Mouse (Mus musculus) spleen, adult 2 months (tissue): ENCODE measurements around the gene Gfra4. TPM values are rescaled to one million over a fixed set of nuclear protein-coding genes. Genes with fewer than 3 reads are reported as not detected.

ENCODE experiments used
- DNase-seq, 2 experiments: peaks; one replicate each; pipeline versions ENCODE4 v3.0.0 to v3.0.0-alpha.2; 2012 to 2021; ENCODE audit warnings: low spot score in 2 of 2, low read depth in 1 of 2
- H3K27ac ChIP-seq: fragments of 200-500 bp; 2 replicates; pipeline ENCODE4 v1.5.1; 2012; ENCODE audit warnings: low read length, inconsistent platforms; ENCODE audit not compliant: insufficient read depth
- H3K27me3 ChIP-seq: fragments of 200-500 bp; 2 replicates; pipeline ENCODE4 v1.6.1; 2012; ENCODE audit warnings: mild to moderate bottlenecking, moderate library complexity, low read length, inconsistent platforms; ENCODE audit not compliant: control insufficient read depth, insufficient read depth
- H3K36me3 ChIP-seq: fragments of 200-500 bp; 2 replicates; pipeline ENCODE4 v1.6.1; 2012; ENCODE audit warnings: mild to moderate bottlenecking, low read length, inconsistent platforms; ENCODE audit not compliant: control insufficient read depth, insufficient read depth
- H3K4me1 ChIP-seq: fragments of 200-500 bp; 2 replicates; pipeline ENCODE4 v1.6.1; 2011; ENCODE audit warnings: inconsistent platforms; ENCODE audit not compliant: control insufficient read depth, insufficient read depth, insufficient read length
- H3K4me3 ChIP-seq: fragments of 200-500 bp; 2 replicates; pipeline ENCODE4 v1.5.1; 2011; ENCODE audit warnings: mild to moderate bottlenecking, inconsistent platforms; ENCODE audit not compliant: insufficient read depth, insufficient read length; ENCODE audit errors: extremely low read depth
- CTCF ChIP-seq: fragments of 200-500 bp; IDR thresholded peaks from 2 replicates; pipeline ENCODE4 v1.5.1; 2011; ENCODE audit warnings: mild to moderate bottlenecking, inconsistent platforms; ENCODE audit not compliant: insufficient read depth, insufficient read length, insufficient replicate concordance; ENCODE audit errors: extremely low read depth
- POLR2A ChIP-seq: fragments of 200-500 bp; IDR thresholded peaks from 2 replicates; pipeline ENCODE4 v1.6.1; 2011; ENCODE audit warnings: low read depth, low read length, inconsistent platforms
- WGBS: fragments of 180-500 bp; shearing (Covaris S2); methylation state at CpG from one replicate; pipeline ENCODE4 v1.1.7; 2018; 5-methylcytosine and 5-hydroxymethylcytosine counted together
- polyA plus RNA-seq: library from polyadenylated mRNA; depleted of rRNA; stranded (reverse); fragments of >200 nt; gene quantifications from 2 replicates; pipeline ENCODE4 v1.2.3, GENCODE M21; 2012

The Gfra4 gene
- polyA plus RNA-seq, 1 experiment: 3.2 TPM

DNA sequence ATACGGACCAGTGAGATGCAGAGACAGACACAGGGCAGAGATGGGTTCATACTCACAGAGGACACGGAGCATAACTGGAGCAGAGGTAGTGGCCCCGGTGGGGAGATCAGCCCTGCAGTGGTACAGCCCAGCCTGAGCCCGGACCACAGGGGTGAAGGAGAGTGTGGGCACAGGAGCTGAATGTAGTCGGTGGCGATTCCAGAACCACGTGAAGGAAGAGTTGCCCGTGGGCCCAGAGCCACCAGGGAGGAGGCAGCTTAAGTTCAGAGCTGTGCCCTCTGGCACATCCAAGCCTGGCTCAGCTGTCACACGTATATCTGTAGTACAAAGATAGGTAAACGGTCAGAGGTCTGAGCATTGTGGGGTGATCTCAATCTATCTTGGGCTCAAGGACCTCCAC lies 29.6 kb upstream of the Gfra4 start:
- Histone ChIP-seq H3K27ac (no peak overlapping the region), H3K36me3 (no peaks in the 10 kb centered on the region), H3K4me3 (no peak overlapping the region), H3K27me3 (no peaks in the 10 kb centered on the region), H3K4me1 (no peaks in the 10 kb centered on the region)
- TF ChIP-seq POLR2A (no peak), CTCF (no peak)
- no peak for DNase-seq
- 90% methylated on average over 10 of the region's 10 CpGs for whole genome bisulfite sequencing

DNA sequence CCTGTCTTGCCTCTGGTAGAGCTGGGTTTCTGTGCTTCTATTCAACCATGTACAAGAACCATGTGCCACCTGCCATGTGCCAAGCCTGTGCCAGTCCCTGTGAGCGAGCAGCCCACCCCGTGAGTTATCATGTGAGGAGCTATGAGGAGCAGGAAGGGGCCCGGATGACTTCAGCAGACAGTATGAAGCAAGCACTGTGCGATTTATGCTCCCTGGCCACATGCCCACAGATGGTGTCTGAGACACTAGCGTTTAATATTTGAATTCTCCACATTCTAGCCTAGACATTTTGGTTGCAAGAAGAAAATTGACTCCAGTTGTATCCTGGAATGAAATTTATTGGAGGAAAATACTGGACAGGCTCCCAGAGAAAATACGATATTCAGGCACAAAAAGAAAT lies 24.6 kb upstream of the Gfra4 start:
- Histone ChIP-seq H3K27ac (no peak overlapping the region), H3K27me3 (0 out of 2 replicates have a peak, but pooled peaks cover 2% of the 10 kb centered on the region), H3K36me3 (no peaks in the 10 kb centered on the region), H3K4me3 (no peak overlapping the region), H3K4me1 (no peaks in the 10 kb centered on the region)
- DNase-seq: no peak
- no peak for TF ChIP-seq CTCF
- 58% methylated on average over 6 of the region's 6 CpGs for WGBS

DNA sequence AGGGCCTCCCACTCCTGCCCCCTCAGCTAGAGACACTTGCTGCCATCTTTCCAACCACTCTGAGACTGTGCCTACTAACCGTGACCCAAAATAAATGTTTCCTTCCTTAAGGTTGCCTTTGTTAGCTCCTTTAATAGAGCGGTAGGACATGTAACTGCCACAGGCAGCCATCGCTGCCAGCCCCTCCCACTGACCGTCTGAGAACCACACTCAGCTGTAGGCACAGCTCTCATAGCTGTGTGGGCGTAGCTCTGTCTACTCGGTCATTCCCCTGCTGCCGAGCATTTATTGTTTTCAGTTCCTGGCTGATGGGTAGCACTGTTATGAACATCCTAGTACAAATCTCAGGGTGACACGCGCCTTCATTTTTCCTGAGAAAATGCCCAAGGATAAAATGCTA lies 23.5 kb upstream of the Gfra4 start:
- Histone ChIP-seq H3K27ac (no peak overlapping the region), H3K36me3 (no peaks in the 10 kb centered on the region)
- WGBS: 55% methylated on average over 9 of the region's 9 CpGs

DNA sequence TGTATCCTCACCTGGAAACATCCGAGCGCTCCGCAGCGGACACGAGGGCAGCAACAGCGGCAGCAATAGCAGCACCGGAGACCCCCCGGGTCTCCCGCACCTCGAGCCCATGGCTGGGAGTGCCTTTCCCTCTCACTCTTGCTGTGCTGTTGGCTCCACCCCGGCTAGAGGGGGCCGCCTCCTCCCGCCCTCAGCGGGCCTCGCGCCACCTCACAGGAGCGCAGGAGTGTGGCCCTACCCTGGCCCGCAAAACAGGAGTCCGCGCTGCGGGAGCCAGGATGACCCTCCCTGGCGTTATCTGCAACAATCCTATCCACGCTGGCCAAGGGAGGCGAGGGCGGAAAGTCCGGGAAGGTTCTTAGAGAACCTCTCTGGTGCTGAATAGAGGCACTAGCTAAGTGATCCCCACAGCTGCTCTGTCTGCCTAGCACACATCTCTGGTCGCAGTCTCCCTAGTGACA lies 20.5 kb upstream of the Gfra4 start, which contains the start of gene Adam33:
TSS of gene Adam33 (minus strand) at position 411 of the 461 bp plus-strand sequence.
- no peak within 1 kb of the TSS for H3K4me3 ChIP-seq
- WGBS: 9% methylated on average over 21 of the region's 27 CpGs
- H3K4me1 ChIP-seq: no peaks in the 10 kb centered on the region
- no peak for DNase-seq
- 0 out of 2 replicates have a peak, but pooled peaks cover 2% of the 10 kb centered on the region for H3K27me3 ChIP-seq
- TF ChIP-seq POLR2A (no peak), CTCF (no peak)
- H3K36me3 ChIP-seq: no peaks in the 10 kb centered on the region
- no peak within 1 kb of the TSS for H3K27ac ChIP-seq

More for the DNA sequence above, 23.5 kb upstream of the Gfra4 start:
- Histone ChIP-seq H3K27me3 (0 out of 2 replicates have a peak, but pooled peaks cover 2% of the 10 kb centered on the region), H3K4me3 (no peak overlapping the region), H3K4me1 (no peaks in the 10 kb centered on the region)
- DNase-seq: no peak
- TF ChIP-seq POLR2A (no peak), CTCF (no peak)

DNA sequence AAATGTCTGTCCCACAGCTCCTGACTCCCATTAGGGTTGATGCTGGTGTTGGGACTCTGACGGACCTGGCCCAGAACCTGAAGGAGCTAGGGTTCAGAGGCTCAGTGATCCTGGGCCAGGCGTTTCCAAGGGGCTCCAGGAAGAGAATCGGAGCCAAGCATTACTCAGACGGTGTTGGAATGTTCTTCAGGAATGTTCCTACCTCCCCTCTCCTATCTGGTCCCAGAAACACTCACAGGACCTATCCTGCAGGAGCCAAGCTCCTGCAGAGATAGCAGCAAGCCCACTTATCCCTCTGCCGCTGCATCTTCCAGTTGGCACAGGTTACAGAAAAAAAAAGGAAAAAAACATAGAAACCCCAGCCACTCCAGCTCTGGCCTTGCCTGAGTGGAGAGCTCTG lies 18.7 kb upstream of the Gfra4 start:
- Histone ChIP-seq H3K36me3 (no peaks in the 10 kb centered on the region), H3K4me1 (no peaks in the 10 kb centered on the region)
- DNase-seq: no peak

DNA sequence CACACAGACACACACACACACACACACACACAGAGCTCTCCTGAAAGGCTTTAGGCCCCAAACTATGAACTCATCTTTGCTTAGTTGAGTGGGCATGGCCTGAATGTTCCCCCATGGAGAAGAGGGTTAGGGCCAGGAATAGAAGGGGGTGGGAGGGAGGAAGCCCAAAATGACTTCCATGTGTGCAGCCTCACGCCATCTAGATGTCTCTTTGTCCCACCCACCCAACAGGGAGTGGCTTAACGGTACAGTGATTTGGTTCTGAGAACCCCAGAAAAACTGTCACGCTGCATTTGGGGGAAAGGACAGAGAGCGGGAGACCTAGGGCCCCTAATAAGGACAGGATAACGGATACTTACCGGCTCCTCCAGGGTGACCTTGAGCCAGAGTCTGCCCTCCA lies 17.9 kb upstream of the Gfra4 start:
- DNase-seq: no peak
- 61% methylated on average over 6 of the region's 6 CpGs for WGBS
- Histone ChIP-seq H3K4me1 (no peaks in the 10 kb centered on the region), H3K36me3 (no peaks in the 10 kb centered on the region), H3K27me3 (0 out of 2 replicates have a peak, but pooled peaks cover 2% of the 10 kb centered on the region), H3K27ac (no peak overlapping the region), H3K4me3 (no peak overlapping the region)
- TF ChIP-seq CTCF (no peak), POLR2A (no peak)

More for the DNA sequence above, 18.7 kb upstream of the Gfra4 start:
- WGBS: 80% methylated on average over 5 of the region's 5 CpGs
- no peak overlapping the region for H3K4me3 ChIP-seq
- H3K27ac ChIP-seq: no peak overlapping the region
- 0 out of 2 replicates have a peak, but pooled peaks cover 2% of the 10 kb centered on the region for H3K27me3 ChIP-seq
- TF ChIP-seq CTCF: no peak
- no peak for TF ChIP-seq POLR2A

DNA sequence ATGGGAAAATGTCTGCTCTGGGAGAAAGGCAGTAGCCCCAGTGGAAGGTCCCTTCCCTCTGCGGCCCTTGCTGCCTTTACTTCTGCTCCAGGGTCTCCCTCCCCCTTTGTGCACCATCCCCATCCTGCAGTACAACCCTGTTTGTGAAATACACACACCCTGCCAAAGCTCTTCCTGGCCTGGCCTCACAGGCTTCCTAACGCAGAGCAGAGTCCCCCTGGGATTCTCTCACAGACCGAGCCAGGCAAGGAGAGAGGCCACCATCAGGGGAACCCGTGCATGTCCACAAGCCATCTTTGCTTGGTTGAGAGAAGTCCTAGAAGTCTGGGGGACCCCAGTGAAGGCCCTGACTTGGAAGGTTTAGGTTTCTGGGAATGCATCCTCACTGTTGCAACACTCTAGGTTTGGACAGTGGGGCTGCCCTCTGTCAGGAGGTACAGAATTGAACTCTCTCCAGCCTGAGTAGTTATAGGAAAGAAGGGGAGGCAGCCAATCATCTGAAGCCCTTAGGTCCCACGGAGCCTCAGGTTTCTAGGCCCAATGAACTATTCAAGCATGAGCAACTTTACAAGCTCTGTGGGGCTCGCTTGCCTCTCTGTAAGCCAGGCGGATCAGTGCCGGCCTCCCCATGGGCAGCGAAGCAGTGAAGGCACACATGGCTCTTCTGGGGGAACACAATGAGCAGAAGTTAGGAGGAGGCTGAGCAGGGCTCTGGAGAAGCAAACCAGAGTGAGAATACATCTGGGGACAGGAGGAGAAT lies 17.1 kb upstream of the Gfra4 start:
- Histone ChIP-seq H3K27ac (no peak overlapping the region), H3K4me3 (no peak overlapping the region), H3K4me1 (no peaks in the 10 kb centered on the region), H3K27me3 (0 out of 2 replicates have a peak, but pooled peaks cover 2% of the 10 kb centered on the region), H3K36me3 (no peaks in the 10 kb centered on the region)
- no peak for DNase-seq
- TF ChIP-seq CTCF (no peak), POLR2A (no peak)
- 50% methylated on average over 9 of the region's 9 CpGs for WGBS
